Mouse (Mus musculus) heart, embryonic 16.5 days (tissue): ENCODE measurements at regions not wholly inside any gene's neighbourhood (a gene's known extent, or its start where the extent isn't known, plus 50 kb on each side); places are given as distances from the start of the nearest gene placed in this dataset.

Experiments used
- ATAC-seq: fragments of 200-750 bp; cut with Nextera tagmentation; replicated peaks from 2 replicates; pipeline ENCODE4 v1.8.0; 2017; ENCODE audit warnings: moderate number of reproducible peaks; ENCODE audit not compliant: insufficient read depth, low FRiP score; ENCODE audit errors: extremely low read depth
- H3K27ac ChIP-seq: fragments of 300-500 bp; sonication (generic); 2 replicates; pipeline ENCODE4 v1.5.1; 2014; ENCODE audit warnings: mild to moderate bottlenecking, low read length, control low read depth, moderate library complexity
- H3K27me3 ChIP-seq: fragments of 300-500 bp; sonication (generic); 2 replicates; pipeline ENCODE4 v1.6.1; 2014; ENCODE audit warnings: low read length, mixed read lengths; ENCODE audit not compliant: control insufficient read depth, insufficient read depth
- H3K36me3 ChIP-seq: fragments of 300-500 bp; sonication (generic); 2 replicates; pipeline ENCODE4 v1.6.1; 2014; ENCODE audit not compliant: control insufficient read depth, insufficient read depth
- H3K4me1 ChIP-seq: fragments of 300-500 bp; sonication (generic); 2 replicates; pipeline ENCODE4 v1.6.1; 2014; ENCODE audit warnings: low read length, mixed read lengths; ENCODE audit not compliant: control insufficient read depth, insufficient read depth
- H3K4me2 ChIP-seq: fragments of 300-500 bp; sonication (generic); 2 replicates; pipeline ENCODE4 v1.6.1; 2014; ENCODE audit warnings: low read depth, mild to moderate bottlenecking, control low read depth, low read length
- H3K4me3 ChIP-seq: fragments of 300-500 bp; sonication (generic); 2 replicates; pipeline ENCODE4 v1.5.1; 2014; ENCODE audit warnings: mild to moderate bottlenecking, control low read depth, low read length
- H3K9ac ChIP-seq: fragments of 300-500 bp; sonication (generic); 2 replicates; pipeline ENCODE4 v1.6.1; 2014; ENCODE audit warnings: low read length, control low read depth
- H3K9me3 ChIP-seq: fragments of 300-500 bp; sonication (generic); replicated peaks from 2 replicates; pipeline ENCODE4 v1.6.1; 2016; ENCODE audit warnings: low read length; ENCODE audit not compliant: control insufficient read depth
- WGBS: fragments of 180-500 bp; shearing (Covaris S2); extraction: QIAGEN DNeasy Blood & Tissue Kit; methylation state at CpG from one replicate; pipeline ENCODE4 v1.1.7; 2014; 5-methylcytosine and 5-hydroxymethylcytosine counted together

DNA sequence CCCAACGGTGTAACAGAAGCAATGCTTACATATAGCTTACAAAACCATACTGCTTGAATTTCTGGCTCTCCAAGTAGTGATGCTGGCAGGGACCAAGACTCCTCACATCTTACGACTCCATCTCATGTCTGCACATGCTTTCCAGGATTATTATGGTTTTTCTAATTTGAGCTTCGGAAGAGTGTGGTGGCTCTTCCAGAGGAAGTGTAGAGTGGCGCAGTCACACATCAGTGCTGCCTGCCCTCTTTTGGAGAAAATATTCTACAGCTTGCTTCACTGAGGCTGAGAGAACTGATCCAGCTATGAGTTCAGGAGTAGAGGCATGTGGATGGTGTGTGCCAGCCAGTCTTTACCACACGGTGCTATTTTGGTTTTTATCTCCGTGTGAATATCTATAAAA lies 217.4 kb downstream of the Otol1 start:
- no peak for ATAC-seq

DNA sequence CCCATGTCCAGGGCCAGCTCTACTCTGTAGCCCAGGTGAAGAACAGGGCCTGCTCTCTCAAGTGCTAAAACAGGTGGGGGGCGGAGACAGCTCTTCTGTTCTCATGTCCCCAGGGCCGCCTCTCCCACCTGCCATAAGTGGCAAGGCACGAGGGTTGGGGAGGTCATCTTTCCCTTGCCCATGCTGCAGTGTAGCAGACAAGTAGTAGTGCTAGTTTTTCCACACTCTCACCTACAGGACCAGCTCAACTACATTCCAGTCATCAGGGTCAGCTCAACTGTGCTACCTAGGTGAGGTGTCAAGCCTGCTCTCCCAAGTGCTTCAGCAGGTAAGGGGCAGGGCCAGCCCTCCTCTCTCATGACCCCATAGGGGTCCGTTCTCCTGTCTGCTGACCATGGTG lies 219.8 kb downstream of the Otol1 start:
- Histone ChIP-seq H3K4me1 (no peaks in the 10 kb centered on the region), H3K4me3 (no peak overlapping the region), H3K9ac (no peak overlapping the region), H3K27me3 (no peaks in the 10 kb centered on the region), H3K4me2 (no peak overlapping the region), H3K9me3 (no peaks in the 10 kb centered on the region), H3K27ac (no peak overlapping the region), H3K36me3 (no peaks in the 10 kb centered on the region)
- 71% methylated on average over 4 of the region's 4 CpGs for WGBS
- no peak for ATAC-seq

More for the DNA sequence above, 217.4 kb downstream of the Otol1 start:
- Histone ChIP-seq H3K9ac (no peak overlapping the region), H3K9me3 (no peaks in the 10 kb centered on the region), H3K4me3 (no peak overlapping the region), H3K27me3 (no peaks in the 10 kb centered on the region), H3K36me3 (no peaks in the 10 kb centered on the region), H3K4me2 (no peak overlapping the region), H3K4me1 (no peaks in the 10 kb centered on the region), H3K27ac (no peak overlapping the region)
- WGBS = 82% methylated on average over 6 of the region's 6 CpGs

DNA sequence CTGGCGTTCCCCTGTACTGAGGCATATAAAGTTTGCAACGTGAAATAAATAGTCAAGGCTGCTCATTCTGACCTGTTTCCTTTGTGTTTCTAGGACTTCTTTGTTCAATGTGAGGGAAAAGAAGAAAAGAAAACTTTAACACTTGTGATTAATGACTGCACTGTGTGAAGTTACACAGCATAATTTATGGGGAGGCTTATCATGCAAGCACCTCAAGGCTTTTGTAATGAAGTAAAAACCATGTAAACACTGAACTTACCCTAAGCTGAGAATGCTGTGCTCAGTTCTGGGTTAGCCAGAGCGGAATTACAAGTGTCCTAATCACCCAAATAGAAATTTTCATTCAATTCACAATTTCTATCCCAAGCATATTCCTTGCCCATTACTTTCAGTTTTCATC lies 241.2 kb downstream of the Otol1 start:
- Histone ChIP-seq H3K36me3 (no peaks in the 10 kb centered on the region), H3K9ac (no peak overlapping the region), H3K4me2 (no peak overlapping the region), H3K4me1 (no peaks in the 10 kb centered on the region), H3K9me3 (no peaks in the 10 kb centered on the region), H3K4me3 (no peak overlapping the region), H3K27me3 (no peaks in the 10 kb centered on the region), H3K27ac (no peak overlapping the region)
- ATAC-seq = no peak
- WGBS = 71% methylated on average over 3 of the region's 3 CpGs

DNA sequence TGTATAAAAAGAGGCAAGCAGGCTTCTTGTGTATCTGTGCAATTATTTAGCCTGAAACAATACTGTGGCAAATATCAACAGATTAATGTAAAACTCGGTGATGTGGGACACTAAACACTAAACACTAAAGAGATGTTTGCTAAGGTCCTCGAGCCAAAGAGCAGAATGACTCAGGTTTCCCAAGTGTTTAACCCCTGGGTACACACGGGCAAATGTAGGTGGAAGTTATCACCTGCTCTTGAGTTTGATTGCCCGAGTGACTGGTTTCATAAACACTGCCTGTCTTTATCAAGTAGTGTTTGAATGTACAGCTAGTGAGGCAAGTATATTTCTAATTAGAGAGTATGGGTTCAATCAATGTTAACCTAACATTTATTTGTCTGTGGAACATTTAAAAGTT lies 242.5 kb downstream of the Otol1 start:
- H3K36me3 ChIP-seq = no peaks in the 10 kb centered on the region
- WGBS = 48% methylated on average over 4 of the region's 4 CpGs
- no peak overlapping the region for H3K27ac ChIP-seq
- H3K9ac ChIP-seq = no peak overlapping the region
- H3K4me1 ChIP-seq = no peaks in the 10 kb centered on the region
- H3K27me3 ChIP-seq = no peaks in the 10 kb centered on the region
- H3K4me3 ChIP-seq = no peak overlapping the region
- no peak for ATAC-seq
- no peaks in the 10 kb centered on the region for H3K9me3 ChIP-seq
- H3K4me2 ChIP-seq = no peak overlapping the region

DNA sequence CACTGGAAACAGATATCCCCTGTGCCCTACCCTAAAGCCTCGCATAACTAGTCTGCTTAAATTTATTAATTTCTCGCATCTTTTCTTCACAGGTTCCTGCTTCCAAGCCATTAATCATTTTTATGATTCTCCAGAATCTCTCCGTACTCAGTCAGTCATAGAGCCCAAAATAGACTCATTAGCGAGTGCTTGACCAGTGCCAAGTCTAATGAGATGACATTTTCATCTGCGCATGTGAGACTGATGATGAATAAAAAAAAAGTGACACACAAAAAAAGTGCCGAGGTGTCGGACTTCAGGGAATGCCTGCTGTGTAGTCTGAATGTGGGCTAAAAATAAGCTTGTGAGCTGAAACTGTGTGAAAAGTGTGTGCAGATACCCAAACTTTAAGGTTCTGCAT lies 243.3 kb downstream of the Otol1 start:
- WGBS = 51% methylated on average over 7 of the region's 7 CpGs
- peak overlapping the region; percentile 20; the same call in 1 of the 2 replicates for H3K4me2 ChIP-seq
- H3K27ac ChIP-seq = no peak overlapping the region
- H3K4me3 ChIP-seq = no peak overlapping the region
- H3K4me1 ChIP-seq = no peaks in the 10 kb centered on the region
- ATAC-seq = 0 out of 2 replicates have a peak, but pooled peaks have one; percentile 32
- no peaks in the 10 kb centered on the region for H3K27me3 ChIP-seq
- H3K36me3 ChIP-seq = no peaks in the 10 kb centered on the region
- no peak overlapping the region for H3K9ac ChIP-seq
- no peaks in the 10 kb centered on the region for H3K9me3 ChIP-seq

DNA sequence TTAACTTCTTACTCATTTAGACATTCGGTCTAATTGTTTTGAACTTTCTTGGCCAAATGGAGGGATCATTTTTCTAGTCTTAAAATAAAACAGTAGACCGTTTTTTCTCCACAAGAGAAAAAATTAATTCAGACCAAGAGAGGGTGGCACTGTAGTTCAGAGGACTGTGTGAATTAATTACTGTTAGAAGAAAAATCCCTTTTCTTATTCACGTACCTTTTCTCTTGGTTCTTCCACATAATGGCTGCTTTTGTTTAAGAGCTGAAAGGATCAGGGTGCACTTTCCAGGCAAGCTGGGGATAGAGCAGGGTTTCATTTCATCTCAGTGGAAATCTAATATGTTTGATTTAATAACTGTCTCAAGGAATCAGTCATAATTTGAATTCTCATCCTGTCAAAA lies 255.9 kb downstream of the Otol1 start:
- no peak for ATAC-seq
- no peaks in the 10 kb centered on the region for H3K4me1 ChIP-seq
- no peaks in the 10 kb centered on the region for H3K9me3 ChIP-seq
- no peak overlapping the region for H3K4me3 ChIP-seq
- no peak overlapping the region for H3K4me2 ChIP-seq
- WGBS = 81% methylated on average over 3 of the region's 3 CpGs
- no peak overlapping the region for H3K27ac ChIP-seq
- H3K27me3 ChIP-seq = no peaks in the 10 kb centered on the region
- no peaks in the 10 kb centered on the region for H3K36me3 ChIP-seq
- no peak overlapping the region for H3K9ac ChIP-seq

DNA sequence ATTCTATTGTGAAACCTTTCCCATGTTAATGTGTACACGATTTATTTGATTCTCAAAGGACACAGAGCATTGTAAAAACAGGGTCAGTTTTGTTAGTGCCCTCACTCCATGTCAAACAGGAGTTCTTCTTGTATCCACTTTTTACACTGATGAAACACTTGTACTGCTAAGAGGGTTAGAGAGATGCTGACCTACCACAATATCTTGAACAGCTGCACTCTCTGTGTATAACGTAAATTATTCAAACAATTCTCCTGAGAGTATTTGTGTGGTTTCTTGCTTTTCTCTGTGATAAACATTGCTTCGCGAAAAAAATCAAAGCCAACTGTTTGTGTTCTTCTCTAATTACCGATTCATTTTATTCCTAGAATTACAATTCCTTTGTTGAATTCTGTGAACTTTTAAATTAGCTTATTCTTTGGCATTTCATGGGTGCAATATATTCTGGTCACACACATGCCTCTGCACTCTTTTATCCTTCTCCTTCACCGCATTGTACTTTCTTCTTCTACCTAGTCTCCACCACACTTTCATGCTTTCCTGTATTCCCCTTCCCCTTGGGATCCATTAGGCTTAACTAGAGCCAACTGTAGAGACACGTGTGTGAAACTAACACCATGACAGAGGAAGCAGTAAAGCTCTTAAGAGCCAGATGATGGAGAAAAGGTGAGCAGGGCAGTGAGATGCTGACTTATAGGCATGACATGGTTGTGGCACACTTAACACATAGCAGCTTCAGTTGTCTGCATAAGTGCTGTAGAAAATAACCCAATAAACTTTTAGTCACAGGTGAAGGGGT lies 281.4 kb downstream of the Otol1 start:
- no peaks in the 10 kb centered on the region for H3K4me1 ChIP-seq
- no peaks in the 10 kb centered on the region for H3K27me3 ChIP-seq
- H3K9ac ChIP-seq = no peak overlapping the region
- H3K4me2 ChIP-seq = no peak overlapping the region
- no peak overlapping the region for H3K27ac ChIP-seq
- H3K36me3 ChIP-seq = no peaks in the 10 kb centered on the region
- 71% methylated on average over 7 of the region's 7 CpGs for WGBS
- no peak overlapping the region for H3K4me3 ChIP-seq
- no peak for ATAC-seq
- H3K9me3 ChIP-seq = no peaks in the 10 kb centered on the region

DNA sequence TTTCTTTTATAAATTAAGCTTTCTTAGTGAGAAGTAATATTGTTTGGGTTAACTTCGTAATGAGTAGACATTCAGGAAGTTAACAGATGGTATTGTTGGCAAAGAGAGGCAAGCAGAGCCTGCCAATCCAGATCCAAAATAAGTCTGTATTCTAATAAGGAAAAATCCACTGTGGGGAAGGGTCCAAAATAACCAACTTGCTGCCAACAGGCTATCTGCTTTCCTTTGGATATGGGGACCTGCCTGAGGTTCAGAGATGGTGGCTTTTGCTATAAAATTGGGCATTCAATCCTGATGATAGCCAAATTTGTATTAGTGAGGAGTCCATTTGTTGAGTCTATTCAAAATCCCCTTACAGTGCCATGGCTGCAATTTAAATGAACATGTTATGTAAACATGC lies 300.1 kb downstream of the Otol1 start:
- Histone ChIP-seq H3K27ac (no peak overlapping the region), H3K4me2 (no peak overlapping the region), H3K9ac (no peak overlapping the region), H3K36me3 (no peaks in the 10 kb centered on the region), H3K4me1 (no peaks in the 10 kb centered on the region), H3K4me3 (no peak overlapping the region), H3K27me3 (no peaks in the 10 kb centered on the region), H3K9me3 (no peaks in the 10 kb centered on the region)
- ATAC-seq = no peak
- WGBS = 73% methylated on average over 1 of the region's 1 CpGs

DNA sequence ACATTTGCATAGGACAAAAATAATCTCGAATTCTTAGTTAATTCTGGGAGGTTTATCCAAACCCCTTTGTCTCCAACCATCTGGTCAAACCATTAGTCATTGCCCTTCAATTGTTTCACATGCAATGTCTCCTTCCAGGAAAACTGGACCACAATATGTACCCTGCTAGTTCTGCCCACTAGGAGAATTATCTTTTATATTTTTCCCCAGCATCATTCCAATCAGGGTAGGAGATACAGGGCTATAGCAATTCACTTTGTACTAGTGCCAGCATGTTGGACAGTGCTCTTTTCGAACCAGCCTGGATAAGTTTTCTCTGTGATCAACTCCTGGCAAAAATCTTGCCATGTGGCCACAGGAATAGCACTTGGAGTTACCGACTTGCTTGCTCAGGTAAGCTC lies 300.6 kb downstream of the Otol1 start:
- 72% methylated on average over 3 of the region's 3 CpGs for WGBS
- Histone ChIP-seq H3K4me2 (no peak overlapping the region), H3K27ac (no peak overlapping the region), H3K4me3 (no peak overlapping the region), H3K36me3 (no peaks in the 10 kb centered on the region), H3K4me1 (no peaks in the 10 kb centered on the region), H3K9ac (no peak overlapping the region), H3K27me3 (no peaks in the 10 kb centered on the region), H3K9me3 (no peaks in the 10 kb centered on the region)
- ATAC-seq = no peak
